8 mouse cellular contexts compared by ENCODE assay signal in the genomic region with DNA sequence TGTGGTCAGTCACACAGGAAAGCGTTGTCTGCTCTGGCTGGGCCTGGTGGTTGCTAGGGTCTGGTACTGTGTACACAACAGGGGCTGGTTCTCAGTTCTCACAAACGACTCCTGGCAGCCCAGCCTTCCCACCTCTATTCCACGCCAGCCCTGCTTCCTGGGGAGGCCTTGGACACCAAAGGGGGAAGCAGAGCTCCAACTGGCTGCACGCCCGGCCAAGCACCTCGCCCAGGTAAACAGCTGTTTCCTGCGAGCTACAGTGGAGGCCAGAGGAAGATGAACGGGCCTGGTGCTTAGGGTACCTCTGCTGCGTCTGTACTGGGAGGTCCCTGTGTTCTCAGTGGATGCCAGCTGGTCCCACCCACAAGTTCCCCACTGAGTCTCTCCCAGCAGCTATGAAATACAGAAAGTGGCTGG. TPM values are rescaled to one million over a fixed set of nuclear protein-coding genes. Genes with fewer than 3 reads are reported as not detected.
A peak's percentile ranks its signal among the peaks of the same experiment; 100 is the strongest.
DNase-seq lines count a peak whose midpoint lies in the region; ATAC-seq and TF ChIP-seq lines count a peak whose summit lies in the region.

No protein-coding gene starts in this region.

- no peak for ATAC-seq in kidney, embryonic 14.5 days (ENCODE audit: low FRiP score, low TSS enrichment)
- peak; percentile 31; the same call in 1 of the 2 replicates for ATAC-seq in embryonic facial prominence, embryonic 14.5 days (ENCODE audit: low read depth)
- ATAC-seq in hindbrain, postnatal 0 days, result peak; percentile 39
- ATAC-seq in lung, postnatal 0 days, result peak; percentile 60

- 48% methylated on average over 9 of the region's 9 CpGs for WGBS in kidney, embryonic 14.5 days
- 45% methylated on average over 8 of the region's 9 CpGs for WGBS in embryonic facial prominence, embryonic 14.5 days
- WGBS in hindbrain, postnatal 0 days, result 39% methylated on average over 9 of the region's 9 CpGs
- WGBS in lung, postnatal 0 days, result 20% methylated on average over 9 of the region's 9 CpGs

- DNase-seq in kidney, adult 11 months, result no peak
- peak; percentile 47 for DNase-seq in embryonic facial prominence, embryonic 14.5 days (ENCODE audit: low spot score)
- peak; percentile 36 for DNase-seq in hindbrain, postnatal 0 days (ENCODE audit: low spot score)
- DNase-seq in lung, postnatal 0 days (ENCODE audit: low spot score), result peak; percentile 55
- DNase-seq in telencephalon, adult 2 months (ENCODE audit: low read depth, low spot score), result peak; percentile 48
- no peak for DNase-seq in adrenal gland, adult (ENCODE audit: inconsistent age in 2 of 2, low spot score in 1 of 2)
- no peak for DNase-seq in MN1 (ENCODE audit: low spot score)

- H3K27me3 ChIP-seq in kidney, embryonic 14.5 days (ENCODE audit: control insufficient read depth, insufficient read depth, low read length), result no peaks in the 10 kb centered on the region
- no peaks in the 10 kb centered on the region for H3K27me3 ChIP-seq in embryonic facial prominence, embryonic 14.5 days (replicated peaks; ENCODE audit: control insufficient read depth, insufficient read depth, low read length)
- H3K27me3 ChIP-seq in hindbrain, postnatal 0 days (ENCODE audit: insufficient read depth, low read length), result no peaks in the 10 kb centered on the region
- no peaks in the 10 kb centered on the region for H3K27me3 ChIP-seq in lung, postnatal 0 days (replicated peaks; ENCODE audit: insufficient read depth, low read length)

- H3K4me3 ChIP-seq in kidney, embryonic 14.5 days (ENCODE audit: low read length), result no peak overlapping the region
- no peak overlapping the region for H3K4me3 ChIP-seq in embryonic facial prominence, embryonic 14.5 days (ENCODE audit: low read depth, low read length)
- no peak overlapping the region for H3K4me3 ChIP-seq in hindbrain, postnatal 0 days (ENCODE audit: low read length)
- no peak overlapping the region for H3K4me3 ChIP-seq in lung, postnatal 0 days (ENCODE audit: low read depth, low read length)

- 0 out of 2 replicates have a peak overlapping the region, but pooled peaks have one; percentile 51 for H3K27ac ChIP-seq in kidney, embryonic 14.5 days (ENCODE audit: low read depth, low read length)
- peak overlapping the region; percentile 77 for H3K27ac ChIP-seq in embryonic facial prominence, embryonic 14.5 days (replicated peaks; ENCODE audit: low read depth, low read length)
- H3K27ac ChIP-seq in hindbrain, postnatal 0 days, result peak overlapping the region; percentile 57; the same call in 1 of the 2 replicates
- peak overlapping the region; percentile 7; the same call in 1 of the 2 replicates for H3K27ac ChIP-seq in lung, postnatal 0 days (ENCODE audit: low read length)

- TF ChIP-seq CTCF in hindbrain, postnatal 0 days (IDR thresholded peaks at IDR 0.05; ENCODE audit: low read depth), result no peak
- TF ChIP-seq CTCF in lung, postnatal 0 days (IDR thresholded peaks at IDR 0.05), result no peak; the same call in 1 of the 2 replicates

- no peak overlapping the region; the same call in 1 of the 2 replicates for H3K9ac ChIP-seq in kidney, embryonic 14.5 days (ENCODE audit: low read depth, low read length)
- H3K9ac ChIP-seq in embryonic facial prominence, embryonic 14.5 days (ENCODE audit: low read depth, low read length), result peak overlapping the region; percentile 3; the same call in 1 of the 2 replicates
- no peak overlapping the region for H3K9ac ChIP-seq in hindbrain, postnatal 0 days (replicated peaks; ENCODE audit: low read length)
- H3K9ac ChIP-seq in lung, postnatal 0 days (replicated peaks; ENCODE audit: low read depth), result no peak overlapping the region

- peaks cover 44% of the 10 kb centered on the region for H3K4me1 ChIP-seq in kidney, embryonic 14.5 days (ENCODE audit: control insufficient read depth, insufficient read depth, low read length)
- H3K4me1 ChIP-seq in embryonic facial prominence, embryonic 14.5 days (ENCODE audit: control insufficient read depth, insufficient read depth, low read length), result peaks cover 33% of the 10 kb centered on the region
- H3K4me1 ChIP-seq in hindbrain, postnatal 0 days (ENCODE audit: insufficient read depth, low read length), result peaks cover 14% of the 10 kb centered on the region
- H3K4me1 ChIP-seq in lung, postnatal 0 days (ENCODE audit: insufficient read depth, low read depth, low read length), result peaks cover 17% of the 10 kb centered on the region; the same call in 1 of the 2 replicates

- TF ChIP-seq EP300 in lung, postnatal 0 days (IDR thresholded peaks at IDR 0.05), result no peak

- no peak overlapping the region for H3K4me2 ChIP-seq in kidney, embryonic 14.5 days (replicated peaks; ENCODE audit: low read depth, low read length)
- H3K4me2 ChIP-seq in embryonic facial prominence, embryonic 14.5 days (ENCODE audit: low read depth, low read length), result no peak overlapping the region
- no peak overlapping the region for H3K4me2 ChIP-seq in hindbrain, postnatal 0 days (ENCODE audit: low read depth, low read length)
- no peak overlapping the region for H3K4me2 ChIP-seq in lung, postnatal 0 days (replicated peaks; ENCODE audit: low read depth, low read length)

- H3K9me3 ChIP-seq in kidney, embryonic 14.5 days (ENCODE audit: control insufficient read depth, low read length), result no peaks in the 10 kb centered on the region
- no peaks in the 10 kb centered on the region; the same call in 1 of the 2 replicates for H3K9me3 ChIP-seq in embryonic facial prominence, embryonic 14.5 days (ENCODE audit: control insufficient read depth, low read length)
- no peaks in the 10 kb centered on the region for H3K9me3 ChIP-seq in hindbrain, postnatal 0 days (ENCODE audit: low read length)
- no peaks in the 10 kb centered on the region for H3K9me3 ChIP-seq in lung, postnatal 0 days (ENCODE audit: low read length)

- peaks cover 5% of the 10 kb centered on the region; the same call in 1 of the 2 replicates for H3K36me3 ChIP-seq in kidney, embryonic 14.5 days (ENCODE audit: control insufficient read depth, insufficient read depth, low read length)
- H3K36me3 ChIP-seq in embryonic facial prominence, embryonic 14.5 days (ENCODE audit: control insufficient read depth, insufficient read depth, low read length), result peaks cover 2% of the 10 kb centered on the region
- no peaks in the 10 kb centered on the region for H3K36me3 ChIP-seq in hindbrain, postnatal 0 days (ENCODE audit: insufficient read depth, low read length)
- H3K36me3 ChIP-seq in lung, postnatal 0 days (ENCODE audit: insufficient read depth, low read length), result no peaks in the 10 kb centered on the region

RNA-seq across cellular contexts. Expression of a gene that starts 29.9 kb away (rescaled TPM):
- polyA plus RNA-seq in kidney, embryonic 14.5 days (2014; fragmentation: Nextera tagmentation; extraction: Ambion mirVana), result 15.5 and 21.2 TPM in 2 replicates
- 19.3 and 22.1 TPM in 2 replicates for polyA plus RNA-seq in embryonic facial prominence, embryonic 14.5 days (2014; fragmentation: Nextera tagmentation; extraction: Ambion mirVana)
- total RNA-seq in hindbrain, postnatal 0 days (2014; rRNA removed), result 51.8 and 54.0 TPM in 2 replicates
- polyA plus RNA-seq in hindbrain, postnatal 0 days (2015; fragmentation: Nextera tagmentation; extraction: Ambion mirVana), result 31.5 and 39.3 TPM in 2 replicates
- 5.1 and 7.0 TPM in 2 replicates for polyA plus RNA-seq in lung, postnatal 0 days (2015; fragmentation: Nextera tagmentation; extraction: Ambion mirVana)

RNA-seq across cellular contexts. Expression of a gene that starts 36.1 kb away (rescaled TPM):
- 0.14 and 0.26 TPM in 2 replicates for polyA plus RNA-seq in kidney, embryonic 14.5 days (2014; fragmentation: Nextera tagmentation; extraction: Ambion mirVana)
- 9.5 and 9.9 TPM in 2 replicates for polyA plus RNA-seq in embryonic facial prominence, embryonic 14.5 days (2014; fragmentation: Nextera tagmentation; extraction: Ambion mirVana)
- 0.21 and 0.29 TPM in 2 replicates for total RNA-seq in hindbrain, postnatal 0 days (2014; rRNA removed)
- 0.25 and 0.33 TPM in 2 replicates for polyA plus RNA-seq in hindbrain, postnatal 0 days (2015; fragmentation: Nextera tagmentation; extraction: Ambion mirVana)
- polyA plus RNA-seq in lung, postnatal 0 days (2015; fragmentation: Nextera tagmentation; extraction: Ambion mirVana), result 0.13 and 0.29 TPM in 2 replicates

RNA-seq across cellular contexts. Expression of a gene that starts 56.4 kb away (rescaled TPM):
- polyA plus RNA-seq in kidney, embryonic 14.5 days (2014; fragmentation: Nextera tagmentation; extraction: Ambion mirVana), result 21.8 and 24.2 TPM in 2 replicates
- polyA plus RNA-seq in embryonic facial prominence, embryonic 14.5 days (2014; fragmentation: Nextera tagmentation; extraction: Ambion mirVana), result 18.9 and 19.1 TPM in 2 replicates
- total RNA-seq in hindbrain, postnatal 0 days (2014; rRNA removed), result 40.4 and 48.4 TPM in 2 replicates
- polyA plus RNA-seq in hindbrain, postnatal 0 days (2015; fragmentation: Nextera tagmentation; extraction: Ambion mirVana), result 8.6 and 10.3 TPM in 2 replicates
- 10.4 and 11.1 TPM in 2 replicates for polyA plus RNA-seq in lung, postnatal 0 days (2015; fragmentation: Nextera tagmentation; extraction: Ambion mirVana)

Comparison
In these comparisons a context has a peak if more than half of its experiments do, and no peak if none do; other contexts are left out.
1. H3K27ac ChIP-seq: peak in every context shown above with its lines; median percentile 77 in embryonic facial prominence, embryonic 14.5 days; 57 in hindbrain, postnatal 0 days; 51 in kidney, embryonic 14.5 days; 7 in lung, postnatal 0 days.
2. DNase-seq: peak in embryonic facial prominence, embryonic 14.5 days (single experiment), hindbrain, postnatal 0 days (single experiment), lung, postnatal 0 days (single experiment) and telencephalon, adult 2 months (single experiment); none in kidney, adult 11 months (single experiment), adrenal gland, adult (0 of 2) and MN1 (single experiment).